Mouse (Mus musculus) cerebral cortex, adult 2 months (tissue): Measurements from ENCODE around the gene Zfand6.

ENCODE experiments used
- WGBS: fragments of 180-500 bp; shearing (Covaris S2); methylation state at CpG from one replicate; pipeline ENCODE4 v1.1.7; 2018; 5-methylcytosine and 5-hydroxymethylcytosine counted together

The Zfand6 gene

DNA sequence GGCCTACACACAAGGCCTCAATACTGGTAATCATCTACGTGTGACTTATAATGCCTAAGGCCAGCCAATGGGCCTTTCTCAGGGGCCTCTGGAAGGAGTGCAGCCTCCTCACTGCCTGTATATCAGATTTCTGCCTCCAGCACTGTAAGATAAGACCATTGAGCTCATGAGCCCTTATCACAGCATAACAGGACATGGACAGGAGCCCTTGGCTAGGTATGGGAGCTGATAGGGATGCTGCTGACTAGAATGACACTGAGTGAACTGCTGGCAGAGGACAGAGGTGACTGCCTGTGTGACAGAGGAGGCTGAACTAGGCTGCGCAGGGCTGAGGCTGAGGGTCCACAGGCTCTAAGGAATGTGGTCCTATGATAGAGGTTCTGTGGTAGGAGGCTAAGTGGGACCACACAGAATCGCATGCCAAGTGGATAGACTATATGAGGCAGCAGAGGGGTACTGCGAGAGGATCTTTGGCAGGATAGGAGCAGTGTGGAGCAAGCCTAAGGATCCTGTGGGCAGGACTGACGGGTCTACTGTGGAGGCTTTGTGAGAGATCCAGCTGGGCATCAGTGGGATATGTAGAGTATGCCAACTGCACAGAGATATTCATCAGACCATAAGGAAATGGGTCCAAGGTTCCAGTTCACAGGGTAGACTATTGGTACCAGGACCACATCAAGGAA lies 102.5 kb downstream of the Zfand6 start:
- WGBS, result 75% methylated on average over 5 of the region's 5 CpGs

DNA sequence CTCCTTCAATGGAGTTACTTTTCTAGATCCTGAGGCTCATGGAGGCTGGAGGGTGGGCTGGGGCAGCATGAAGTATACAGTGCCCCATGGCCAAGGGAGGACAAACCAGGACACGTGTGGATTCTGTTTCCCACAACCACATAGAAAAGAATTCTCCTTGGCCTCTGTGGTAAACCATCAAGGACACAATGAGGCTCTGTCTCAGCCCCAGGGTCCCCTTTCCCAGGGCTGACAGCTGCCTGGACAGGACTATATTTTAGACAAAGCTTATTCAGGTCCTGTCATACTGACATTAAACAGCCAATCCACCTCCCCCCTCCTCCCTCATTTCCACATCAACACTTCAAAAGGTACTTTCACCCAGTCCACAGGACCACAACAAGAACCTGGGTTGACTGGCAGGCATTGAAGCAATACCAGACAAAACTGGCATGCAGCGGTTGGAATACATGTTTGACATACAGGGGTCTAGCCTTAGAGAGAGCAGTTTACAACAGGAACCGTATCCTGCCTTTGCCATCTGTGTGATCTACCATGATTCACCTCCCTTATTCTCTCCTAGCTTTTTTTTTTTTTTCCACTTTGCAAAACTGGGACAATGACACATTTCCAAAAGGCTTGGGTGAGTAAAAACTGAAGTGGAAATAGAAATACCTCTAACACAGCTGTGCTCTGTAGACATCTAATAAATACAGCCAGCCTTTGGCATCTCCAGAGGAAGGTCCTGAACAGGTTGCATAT lies 103.2 kb downstream of the Zfand6 start:
- WGBS, result 49% methylated on average over 3 of the region's 3 CpGs

DNA sequence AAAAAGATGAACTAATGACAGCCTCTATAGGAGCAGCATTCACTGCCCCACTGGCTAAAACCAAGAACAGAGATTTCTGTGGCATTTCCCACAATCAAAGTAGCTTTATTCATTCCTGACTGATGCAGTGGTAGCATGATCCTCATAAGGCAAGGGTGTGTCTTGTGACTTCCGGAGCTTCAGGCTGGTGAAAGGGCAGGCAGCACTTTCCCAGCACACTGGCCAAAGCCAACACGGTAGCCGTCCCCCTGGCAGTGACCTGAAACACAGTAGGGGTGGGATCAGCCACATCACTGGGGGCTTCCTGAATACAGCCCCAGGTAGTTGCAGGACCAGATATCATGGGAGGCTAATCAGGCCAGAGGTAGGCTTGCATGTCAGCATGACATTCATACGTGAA lies 104.7 kb downstream of the Zfand6 start:
- WGBS, result 91% methylated on average over 4 of the region's 4 CpGs

DNA sequence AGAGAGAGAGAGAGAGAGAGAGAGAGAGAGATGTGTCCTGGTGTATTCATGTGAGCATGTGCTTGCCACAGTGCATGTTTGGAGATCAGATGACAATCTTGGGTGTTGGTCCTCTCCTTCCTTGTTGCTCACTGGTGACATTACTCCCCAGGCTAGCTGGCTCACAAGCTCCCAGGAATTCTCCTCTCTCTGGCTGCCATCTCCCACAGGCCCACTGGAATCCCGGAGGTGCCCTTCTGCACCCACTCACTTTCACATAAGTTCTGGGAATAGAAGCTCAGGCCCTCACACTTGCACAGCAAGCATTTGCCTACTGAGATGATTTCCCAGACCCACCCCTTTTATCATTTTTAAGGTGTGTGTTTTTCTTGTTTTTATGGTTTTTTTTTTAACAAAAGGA lies 110.0 kb downstream of the Zfand6 start:
- 50% methylated on average over 1 of the region's 1 CpGs for WGBS

DNA sequence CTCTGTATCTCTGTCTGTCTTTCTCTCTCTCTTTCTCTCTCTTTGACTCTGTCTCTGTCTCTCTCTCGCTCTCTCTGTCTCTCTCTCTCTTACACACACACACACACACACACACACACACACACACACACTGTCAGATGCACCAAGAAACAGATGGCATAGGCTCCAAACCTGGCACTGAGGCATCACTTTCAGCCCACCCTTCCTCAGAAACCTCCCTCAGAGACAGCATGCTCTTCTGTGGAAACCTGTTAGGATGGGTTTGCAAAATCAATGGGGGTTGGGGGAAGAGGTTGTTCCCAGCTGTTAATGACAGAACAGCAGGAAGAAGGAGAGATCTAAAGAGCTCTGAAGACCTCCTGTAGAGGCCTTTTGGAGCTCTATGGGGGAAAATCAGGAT lies 110.9 kb downstream of the Zfand6 start:
- 67% methylated on average over 1 of the region's 1 CpGs for WGBS

DNA sequence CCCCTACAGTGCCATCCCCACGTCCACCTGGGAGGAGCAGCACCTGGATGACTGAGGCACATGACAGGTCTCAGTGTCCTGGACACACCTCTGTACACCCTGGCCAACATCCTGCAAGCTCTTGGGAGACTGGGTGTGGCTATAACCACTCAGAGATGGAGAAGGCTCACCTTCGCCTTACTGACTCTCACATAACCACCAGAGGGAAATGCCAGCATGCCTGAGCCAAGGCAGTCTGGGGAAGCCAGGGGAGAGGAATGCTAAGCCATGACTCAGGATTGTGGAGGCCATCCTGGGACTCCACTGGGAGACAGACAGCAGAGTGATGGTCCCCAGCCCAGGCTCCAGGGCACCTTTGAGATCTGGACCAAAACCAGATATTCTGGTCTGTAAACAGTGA lies 112.7 kb downstream of the Zfand6 start:
- 69% methylated on average over 2 of the region's 2 CpGs for WGBS

DNA sequence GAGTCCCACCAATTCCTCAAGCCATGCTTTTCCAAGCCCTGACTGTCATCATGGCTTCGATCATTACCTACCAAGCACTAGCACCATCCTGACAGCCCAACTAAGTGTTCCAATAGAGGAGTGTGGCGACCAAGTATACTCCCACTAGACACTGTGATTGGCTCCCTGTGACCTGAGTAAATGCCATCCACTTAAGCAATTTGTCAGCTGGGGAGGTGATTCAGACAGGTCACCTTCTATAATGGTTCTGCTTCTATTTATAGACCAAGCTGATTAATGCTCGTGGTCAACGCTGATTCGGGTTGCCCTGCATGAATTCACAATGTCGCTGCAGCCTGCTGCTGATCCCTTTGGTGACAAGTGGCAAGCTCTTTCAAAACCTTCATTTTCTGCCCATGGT lies 123.6 kb downstream of the Zfand6 start:
- 88% methylated on average over 6 of the region's 6 CpGs for WGBS

DNA sequence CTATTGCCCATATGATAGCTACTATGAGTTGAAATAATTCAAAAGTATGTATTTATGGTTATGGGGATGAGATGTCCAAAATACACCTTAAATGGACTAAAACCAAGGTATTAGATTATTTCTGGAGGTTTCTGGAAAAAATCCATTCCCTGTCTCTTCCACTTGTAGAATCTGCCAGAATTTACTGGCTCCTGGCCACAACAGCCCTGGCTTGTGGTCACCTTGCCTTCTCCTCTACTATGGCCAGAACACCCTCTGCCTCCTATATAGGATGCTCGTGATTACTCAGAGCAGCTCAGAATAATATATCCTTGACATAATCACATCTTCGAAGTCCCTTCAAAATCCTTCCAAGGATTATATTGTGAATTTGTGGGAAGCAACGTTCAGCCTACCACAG lies 125.5 kb downstream of the Zfand6 start:
- WGBS, result 85% methylated on average over 3 of the region's 3 CpGs
